Mouse (Mus musculus): Measurements from ENCODE around the gene Hmga2. TPM values are rescaled to one million over a fixed set of nuclear protein-coding genes. Genes with fewer than 3 reads are reported as not detected.

Gene Hmga2
- 28.9 and 44.4 TPM in 2 replicates for polyA plus RNA-seq (2016; fragmentation: Nextera tagmentation; extraction: Ambion mirVana)

DNA sequence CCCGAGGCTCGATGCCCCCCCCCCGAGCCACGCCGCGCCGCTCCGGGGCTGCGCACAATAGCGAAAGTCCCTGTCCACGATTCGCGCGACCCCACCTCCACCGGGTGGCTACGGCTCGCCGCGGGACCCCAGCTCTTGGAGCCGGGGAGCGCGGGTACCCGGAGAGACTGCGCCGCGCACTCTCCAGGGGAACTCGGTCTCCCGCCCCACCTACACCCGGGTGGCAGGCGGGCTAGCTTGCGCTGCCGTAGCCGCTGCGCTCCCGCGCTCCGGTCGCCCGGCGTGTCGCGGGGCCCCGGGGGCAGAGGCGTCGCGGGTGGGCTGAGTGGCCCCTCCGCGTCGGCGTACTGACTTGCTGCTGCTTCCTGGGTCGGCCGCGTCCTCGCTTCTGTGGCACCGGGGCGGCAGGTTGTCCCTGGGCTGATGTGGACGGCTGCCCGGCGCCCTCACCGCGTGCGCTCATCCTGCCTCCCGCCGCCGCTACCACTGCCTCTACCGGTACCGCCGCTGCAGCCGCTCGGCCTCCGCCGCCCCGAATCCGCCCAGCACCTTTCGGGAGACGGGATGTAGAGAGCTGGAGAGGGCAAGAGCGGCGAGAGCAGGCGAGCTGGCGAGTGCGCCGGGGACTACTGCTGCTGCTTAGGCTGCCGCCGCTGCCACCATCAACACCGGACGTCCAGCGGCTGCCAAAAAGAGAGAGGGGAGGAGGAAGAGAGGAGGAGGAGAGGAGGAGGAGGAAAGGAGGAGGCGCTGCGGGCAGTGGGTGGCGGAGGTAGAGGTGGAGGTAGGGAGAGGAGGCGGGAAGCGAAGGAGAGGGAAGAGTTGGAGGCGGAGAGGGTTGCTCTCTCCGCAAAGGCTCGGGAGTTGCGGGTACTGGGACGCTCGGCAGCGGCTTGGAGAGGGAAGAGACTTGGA, at the start of gene Hmga2:
Gene Hmga2, minus strand, starts transcription at position 869 of the 915 bp plus-strand sequence.
- no peaks in the 10 kb centered on the region for H3K9me3 ChIP-seq (replicated peaks)
- DNase-seq (ENCODE audit: low spot score) = peak; percentile 84

DNA sequence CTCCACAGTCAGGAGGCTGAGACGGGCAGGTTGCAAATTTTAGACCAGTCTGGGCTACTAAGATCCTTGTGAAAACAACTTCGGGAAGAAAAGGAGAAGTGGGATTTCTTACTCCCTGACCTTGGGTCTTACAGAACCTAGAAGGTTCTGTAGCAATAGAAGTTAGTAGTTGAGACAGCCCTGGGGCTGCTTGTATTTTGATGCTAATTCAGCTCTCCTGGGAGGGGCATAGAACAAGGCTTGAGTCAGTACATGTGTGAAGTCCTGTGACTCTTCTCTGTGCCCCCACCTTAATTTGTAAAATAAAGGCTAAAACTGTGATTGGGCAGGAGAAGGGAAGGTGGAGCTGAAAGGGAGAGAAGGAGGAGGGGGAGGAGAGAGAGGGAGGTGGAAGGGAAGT, 46.7 kb upstream of the Hmga2 start:
- Histone ChIP-seq H3K9me3 (replicated peaks) (0 out of 2 replicates have a peak, but pooled peaks cover 6% of the 10 kb centered on the region), H3K27ac (replicated peaks) (no peak overlapping the region), H3K4me3 (no peak overlapping the region), H3K27me3 (ENCODE audit: low read depth, poor library complexity, severe bottlenecking) (no peaks in the 10 kb centered on the region), H3K36me3 (no peaks in the 10 kb centered on the region), H3K4me1 (no peaks in the 10 kb centered on the region)
- no peak for DNase-seq (ENCODE audit: low spot score)
- WGBS = 85% methylated on average over 2 of the region's 2 CpGs

More for the DNA sequence above, at the start of gene Hmga2:
- Histone ChIP-seq H3K4me3 (peak within 1 kb of the TSS; percentile 84), H3K27me3 (ENCODE audit: low read depth, poor library complexity, severe bottlenecking) (no peaks in the 10 kb centered on the region), H3K4me1 (peaks cover 55% of the 10 kb centered on the region), H3K27ac (replicated peaks) (peak within 1 kb of the TSS; percentile 97), H3K36me3 (peaks cover 4% of the 10 kb centered on the region; the same call in 1 of the 2 replicates)
- WGBS = under 1% methylated on average over 98 of the region's 99 CpGs

DNA sequence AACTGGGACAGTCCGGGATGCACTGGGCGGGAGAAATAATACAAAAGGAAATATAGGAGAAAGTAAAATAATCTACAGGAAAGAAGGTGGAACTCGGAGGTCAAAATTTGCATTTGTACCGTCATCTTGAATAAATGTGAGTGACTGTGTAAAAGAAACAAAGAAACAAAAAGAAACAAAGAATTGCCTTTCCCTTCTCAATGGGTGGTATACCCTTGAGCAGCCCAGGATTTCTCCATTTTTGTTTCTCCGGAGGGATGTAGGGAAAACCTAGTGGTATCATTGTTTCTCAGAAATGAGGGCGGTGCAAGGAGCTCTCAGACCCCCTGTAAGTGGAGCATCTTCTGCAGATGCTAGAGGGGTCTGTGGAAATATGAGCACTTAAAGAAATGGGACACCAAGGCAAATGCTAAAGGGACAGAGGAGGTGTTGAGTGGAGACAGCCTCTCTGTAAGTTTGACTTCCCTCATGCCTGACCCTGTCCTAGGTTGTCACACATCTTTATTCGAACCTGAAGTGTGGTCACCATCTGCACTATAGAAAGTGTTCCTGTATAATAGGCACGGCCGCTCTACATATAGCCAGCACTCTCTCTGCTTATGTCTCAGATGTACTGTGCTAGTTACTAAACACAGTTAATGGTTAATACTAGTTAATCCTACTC, 45.8 kb upstream of the Hmga2 start:
- H3K27me3 ChIP-seq (ENCODE audit: low read depth, poor library complexity, severe bottlenecking) = no peaks in the 10 kb centered on the region
- H3K4me3 ChIP-seq = no peak overlapping the region
- WGBS = 85% methylated on average over 9 of the region's 9 CpGs
- H3K27ac ChIP-seq (replicated peaks) = no peak overlapping the region
- H3K36me3 ChIP-seq = no peaks in the 10 kb centered on the region
- DNase-seq (ENCODE audit: low spot score) = no peak
- no peaks in the 10 kb centered on the region for H3K4me1 ChIP-seq
- 0 out of 2 replicates have a peak, but pooled peaks cover 6% of the 10 kb centered on the region for H3K9me3 ChIP-seq (replicated peaks)

DNA sequence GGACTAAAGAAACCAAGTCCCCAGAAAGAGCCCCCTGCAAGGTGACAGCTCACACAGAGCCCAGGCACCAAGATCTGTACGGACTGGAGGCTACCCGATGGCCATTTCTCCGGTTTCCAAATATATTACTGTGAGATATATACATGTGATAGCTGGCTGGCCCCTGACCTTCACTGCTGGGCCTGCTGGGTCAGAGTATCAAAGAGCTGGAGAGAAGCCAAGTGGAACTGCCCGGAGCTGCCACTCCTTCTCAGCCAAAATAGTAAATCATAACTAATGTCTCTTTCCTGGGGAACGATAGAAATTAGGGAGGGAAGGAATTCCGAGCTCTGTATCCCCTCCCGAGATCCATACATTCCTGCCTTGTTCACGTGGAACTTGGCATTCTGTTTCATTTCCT, 40.0 kb upstream of the Hmga2 start:
- Histone ChIP-seq H3K9me3 (replicated peaks) (0 out of 2 replicates have a peak, but pooled peaks cover 6% of the 10 kb centered on the region), H3K4me3 (no peak overlapping the region), H3K4me1 (peaks cover 5% of the 10 kb centered on the region; the same call in 1 of the 2 replicates), H3K27ac (replicated peaks) (no peak overlapping the region), H3K27me3 (ENCODE audit: low read depth, poor library complexity, severe bottlenecking) (no peaks in the 10 kb centered on the region), H3K36me3 (no peaks in the 10 kb centered on the region)
- 78% methylated on average over 8 of the region's 8 CpGs for WGBS
- no peak for DNase-seq (ENCODE audit: low spot score)

DNA sequence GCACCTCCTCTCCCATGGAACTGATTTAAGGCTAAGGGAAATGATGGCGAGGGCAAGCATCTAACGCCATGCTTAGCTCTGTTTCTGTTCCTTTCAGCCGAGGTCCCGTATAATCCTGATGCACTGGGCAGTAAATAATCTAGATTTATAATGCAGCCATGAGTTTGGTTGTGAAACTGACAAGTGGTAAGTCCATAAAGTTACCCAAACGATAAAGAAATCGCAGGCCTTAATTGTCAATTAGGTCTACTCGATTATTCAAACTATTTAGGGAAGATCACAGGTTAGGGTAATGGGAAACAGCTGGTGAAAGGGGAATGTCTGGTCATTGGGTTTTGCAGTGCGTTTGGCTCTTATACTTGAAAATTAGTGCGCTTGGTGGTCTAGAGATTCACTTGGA, 37.5 kb upstream of the Hmga2 start:
- no peak for DNase-seq (ENCODE audit: low spot score)
- H3K4me3 ChIP-seq = no peak overlapping the region
- H3K36me3 ChIP-seq = no peaks in the 10 kb centered on the region
- H3K27ac ChIP-seq (replicated peaks) = no peak overlapping the region
- no peaks in the 10 kb centered on the region for H3K27me3 ChIP-seq (ENCODE audit: low read depth, poor library complexity, severe bottlenecking)
- H3K4me1 ChIP-seq = peaks cover 5% of the 10 kb centered on the region; the same call in 1 of the 2 replicates
- WGBS = 84% methylated on average over 9 of the region's 9 CpGs
- H3K9me3 ChIP-seq (replicated peaks) = no peaks in the 10 kb centered on the region

DNA sequence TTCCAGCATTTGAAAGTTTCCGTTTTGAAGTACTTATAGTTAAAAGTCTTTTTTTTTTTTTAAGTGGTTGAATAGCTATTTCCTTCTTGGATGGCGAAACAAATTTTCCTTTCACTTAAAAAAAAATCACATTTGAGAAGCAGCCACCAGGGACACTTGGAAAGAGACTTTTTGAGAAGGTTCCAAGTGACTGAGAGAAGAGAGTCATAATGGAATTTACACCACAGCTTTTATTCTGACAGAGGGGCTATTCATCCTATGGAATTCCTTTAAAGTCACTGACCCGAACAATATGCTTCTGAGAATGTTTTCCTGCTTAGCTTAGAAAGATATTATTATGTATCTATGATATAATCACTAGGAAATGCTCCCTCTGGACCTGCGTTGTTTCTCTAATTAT, 36.7 kb upstream of the Hmga2 start:
- 76% methylated on average over 4 of the region's 4 CpGs for WGBS
- no peak overlapping the region for H3K27ac ChIP-seq (replicated peaks)
- H3K4me3 ChIP-seq = no peak overlapping the region
- no peaks in the 10 kb centered on the region for H3K9me3 ChIP-seq (replicated peaks)
- H3K27me3 ChIP-seq (ENCODE audit: low read depth, poor library complexity, severe bottlenecking) = no peaks in the 10 kb centered on the region
- H3K36me3 ChIP-seq = no peaks in the 10 kb centered on the region
- peaks cover 10% of the 10 kb centered on the region; the same call in 1 of the 2 replicates for H3K4me1 ChIP-seq
- no peak for DNase-seq (ENCODE audit: low spot score)

DNA sequence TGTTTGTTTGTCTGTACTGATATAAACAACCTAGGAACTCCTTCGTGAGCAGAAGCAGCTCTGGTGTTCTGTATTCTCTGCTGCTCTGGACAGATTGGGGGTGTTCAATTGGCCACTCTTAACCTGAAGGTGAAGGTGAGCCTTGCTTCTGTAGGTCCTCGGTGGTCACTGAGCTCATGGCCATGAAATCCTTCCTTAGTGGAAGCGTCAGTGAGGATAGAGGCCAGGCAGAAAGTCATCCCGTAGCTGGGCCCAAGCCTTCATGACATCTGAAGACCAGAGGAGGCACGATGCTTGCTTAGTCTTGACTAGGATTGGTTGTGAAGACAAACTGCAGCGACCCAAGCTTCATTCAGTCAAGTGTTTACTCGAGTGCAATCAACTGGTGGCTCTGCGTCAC, 35.9 kb upstream of the Hmga2 start:
- no peak overlapping the region for H3K4me3 ChIP-seq
- no peak for DNase-seq (ENCODE audit: low spot score)
- no peak overlapping the region for H3K27ac ChIP-seq (replicated peaks)

DNA sequence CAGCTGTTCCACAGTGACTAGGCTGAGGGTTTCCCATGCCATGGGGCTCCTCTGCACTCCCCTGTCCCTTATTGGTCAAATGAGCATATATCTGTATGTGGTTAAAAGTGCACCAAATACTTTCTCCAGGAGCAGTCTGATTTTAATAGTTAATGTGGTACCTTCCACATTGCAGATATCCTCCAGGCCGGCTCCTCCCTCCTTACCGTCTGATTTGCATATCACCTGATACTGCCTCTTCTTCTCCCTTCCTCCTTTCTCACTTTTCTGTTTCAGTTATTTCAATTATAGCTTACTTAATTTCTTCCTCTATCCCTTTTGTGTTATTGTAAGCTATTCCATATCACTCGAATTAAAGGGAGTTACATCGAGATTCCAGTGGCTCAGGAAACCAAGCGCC, 27.7 kb upstream of the Hmga2 start:
- WGBS = 90% methylated on average over 5 of the region's 5 CpGs
- DNase-seq (ENCODE audit: low spot score) = no peak
- Histone ChIP-seq H3K27me3 (ENCODE audit: low read depth, poor library complexity, severe bottlenecking) (no peaks in the 10 kb centered on the region), H3K9me3 (replicated peaks) (no peaks in the 10 kb centered on the region), H3K27ac (replicated peaks) (no peak overlapping the region), H3K4me3 (no peak overlapping the region), H3K36me3 (no peaks in the 10 kb centered on the region), H3K4me1 (0 out of 2 replicates have a peak, but pooled peaks cover 6% of the 10 kb centered on the region)

More for the DNA sequence above, 35.9 kb upstream of the Hmga2 start:
- no peaks in the 10 kb centered on the region for H3K27me3 ChIP-seq (ENCODE audit: low read depth, poor library complexity, severe bottlenecking)
- no peaks in the 10 kb centered on the region for H3K9me3 ChIP-seq (replicated peaks)
- 94% methylated on average over 8 of the region's 8 CpGs for WGBS
- no peaks in the 10 kb centered on the region for H3K36me3 ChIP-seq
- H3K4me1 ChIP-seq = peaks cover 11% of the 10 kb centered on the region; the same call in 1 of the 2 replicates

DNA sequence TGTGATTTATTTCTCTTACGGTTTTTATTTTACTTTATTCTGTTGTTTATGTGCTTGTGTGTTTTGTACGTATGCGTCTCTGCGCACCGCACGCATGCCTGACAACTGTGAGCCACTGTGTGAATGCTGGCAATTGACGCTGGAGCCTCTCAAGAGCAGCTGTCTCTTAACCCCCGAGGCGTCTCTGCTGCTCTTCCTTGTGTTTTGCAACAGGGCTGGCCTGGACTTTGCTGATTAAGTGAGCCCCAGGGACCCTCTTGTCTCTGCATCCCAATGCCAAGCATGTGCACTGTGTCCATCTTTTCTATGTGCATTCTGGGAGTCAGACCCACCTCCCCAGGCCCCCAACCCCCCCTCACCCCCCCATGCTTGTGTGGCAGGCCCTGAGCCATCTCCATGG, 24.5 kb upstream of the Hmga2 start:
- DNase-seq (ENCODE audit: low spot score) = no peak
- no peak overlapping the region for H3K4me3 ChIP-seq
- no peaks in the 10 kb centered on the region for H3K9me3 ChIP-seq (replicated peaks)
- H3K36me3 ChIP-seq = no peaks in the 10 kb centered on the region
- H3K27me3 ChIP-seq (ENCODE audit: low read depth, poor library complexity, severe bottlenecking) = no peaks in the 10 kb centered on the region
- 82% methylated on average over 9 of the region's 9 CpGs for WGBS
- no peaks in the 10 kb centered on the region for H3K4me1 ChIP-seq
- H3K27ac ChIP-seq (replicated peaks) = no peak overlapping the region

DNA sequence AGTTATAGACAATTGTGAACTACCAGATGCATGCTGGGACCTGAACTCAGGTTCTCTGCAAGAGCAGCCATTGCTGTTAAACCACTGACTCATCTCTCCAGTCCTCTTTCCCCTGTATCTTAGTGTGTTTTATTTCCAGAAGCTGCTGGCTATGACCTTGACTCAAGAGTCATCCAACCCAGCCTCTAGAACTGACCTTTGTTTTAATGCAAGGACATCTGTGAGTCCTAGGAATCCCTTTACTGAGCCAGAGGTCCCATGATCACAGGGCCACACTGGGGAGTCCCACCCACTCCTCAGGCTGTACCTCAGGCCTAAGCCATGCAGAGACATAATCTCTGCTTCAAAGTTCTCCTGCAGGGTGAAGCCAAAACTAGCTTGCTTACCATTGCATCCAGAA, 21.8 kb upstream of the Hmga2 start:
- no peaks in the 10 kb centered on the region for H3K36me3 ChIP-seq
- H3K9me3 ChIP-seq (replicated peaks) = no peaks in the 10 kb centered on the region
- no peaks in the 10 kb centered on the region for H3K27me3 ChIP-seq (ENCODE audit: low read depth, poor library complexity, severe bottlenecking)
- DNase-seq (ENCODE audit: low spot score) = no peak
- no peaks in the 10 kb centered on the region for H3K4me1 ChIP-seq
- H3K27ac ChIP-seq (replicated peaks) = no peak overlapping the region
- H3K4me3 ChIP-seq = no peak overlapping the region

DNA sequence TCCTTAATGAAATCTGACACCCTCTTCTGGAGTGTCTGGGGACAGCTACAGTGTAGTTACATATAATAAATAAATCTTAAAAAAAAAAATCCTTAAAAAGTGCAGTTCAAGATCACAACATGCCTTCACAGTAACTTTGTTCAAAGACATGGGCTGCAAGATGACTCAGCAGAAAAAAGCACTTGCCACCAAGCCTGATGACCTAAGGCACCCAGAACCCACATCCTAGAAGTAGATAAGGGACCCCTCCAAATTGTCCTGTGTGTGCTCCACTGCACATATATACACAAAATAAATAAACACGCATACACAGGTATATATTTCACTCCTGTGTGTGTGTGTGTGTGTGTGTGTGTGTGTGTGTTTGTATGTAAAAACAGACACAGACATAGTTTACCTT, 18.4 kb upstream of the Hmga2 start:
- Histone ChIP-seq H3K9me3 (replicated peaks) (no peaks in the 10 kb centered on the region), H3K4me3 (no peak overlapping the region), H3K4me1 (no peaks in the 10 kb centered on the region), H3K27me3 (ENCODE audit: low read depth, poor library complexity, severe bottlenecking) (no peaks in the 10 kb centered on the region), H3K27ac (replicated peaks) (no peak overlapping the region), H3K36me3 (no peaks in the 10 kb centered on the region)
- 89% methylated on average over 1 of the region's 1 CpGs for WGBS
- no peak for DNase-seq (ENCODE audit: low spot score)

DNA sequence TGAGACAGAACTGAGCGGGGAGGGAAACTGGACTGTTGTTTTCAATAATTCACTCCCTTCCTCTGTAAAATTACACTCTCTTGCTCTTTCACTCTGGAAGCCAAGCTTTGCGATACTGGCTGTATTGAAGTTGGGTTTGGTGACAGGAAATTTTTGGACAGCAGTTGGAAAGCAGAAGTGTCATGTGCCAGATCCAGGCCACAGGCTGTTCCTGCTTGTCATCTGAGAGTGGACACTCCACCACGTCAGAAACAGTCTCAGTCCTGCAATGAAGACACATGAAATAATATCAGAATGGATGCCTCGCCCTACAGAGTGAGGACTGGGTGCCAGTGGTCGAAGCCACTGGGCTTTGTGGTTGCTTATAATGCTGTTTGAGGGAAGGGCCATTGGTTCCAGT, 15.2 kb upstream of the Hmga2 start:
- 92% methylated on average over 5 of the region's 5 CpGs for WGBS
- Histone ChIP-seq H3K4me1 (no peaks in the 10 kb centered on the region), H3K27me3 (ENCODE audit: low read depth, poor library complexity, severe bottlenecking) (no peaks in the 10 kb centered on the region), H3K36me3 (no peaks in the 10 kb centered on the region), H3K4me3 (no peak overlapping the region), H3K9me3 (replicated peaks) (peaks cover 12% of the 10 kb centered on the region; the same call in 1 of the 2 replicates), H3K27ac (replicated peaks) (no peak overlapping the region)
- no peak for DNase-seq (ENCODE audit: low spot score)

DNA sequence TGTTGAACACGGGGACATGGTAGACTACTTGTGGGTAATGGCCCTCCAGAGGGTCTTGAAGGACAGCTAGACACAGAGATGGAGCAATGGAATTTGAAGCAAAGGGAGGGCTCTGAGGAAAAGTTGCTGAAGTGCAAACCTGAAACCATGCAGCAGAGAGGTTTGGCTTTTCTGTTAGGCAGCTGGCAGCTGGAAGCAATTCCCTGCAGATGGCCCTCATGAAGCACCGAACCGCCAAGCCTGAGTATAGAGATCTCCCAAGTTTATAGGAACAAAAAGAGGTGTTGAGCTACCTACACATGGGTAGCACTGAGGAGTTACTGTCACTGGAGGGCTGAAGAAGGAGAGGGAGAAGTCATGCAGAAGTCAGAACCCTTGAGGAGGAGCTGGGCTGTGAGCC, 13.3 kb upstream of the Hmga2 start:
- H3K27ac ChIP-seq (replicated peaks) = no peak overlapping the region
- H3K36me3 ChIP-seq = no peaks in the 10 kb centered on the region
- DNase-seq (ENCODE audit: low spot score) = no peak
- H3K27me3 ChIP-seq (ENCODE audit: low read depth, poor library complexity, severe bottlenecking) = no peaks in the 10 kb centered on the region
- H3K9me3 ChIP-seq (replicated peaks) = peaks cover 13% of the 10 kb centered on the region; the same call in 1 of the 2 replicates
- 89% methylated on average over 3 of the region's 3 CpGs for WGBS
- no peak overlapping the region for H3K4me3 ChIP-seq
- peaks cover 3% of the 10 kb centered on the region; the same call in 1 of the 2 replicates for H3K4me1 ChIP-seq

Data from midbrain, embryonic 10.5 days (tissue).